Mouse (Mus musculus): ENCODE measurements around the gene Gmcl1. TPM values are rescaled to one million over a fixed set of nuclear protein-coding genes. Genes with fewer than 3 reads are reported as not detected.

Gmcl1 gene
- polyA plus RNA-seq (2014; fragmentation: Illumina TruSeq; extraction: RNeasy Lipid Tissue Mini Kit (QIAGEN cat#74804); ENCODE audit: low read depth, low replicate concordance): 48.9 TPM

GRCm38 (mm10) chr6:86733183-86733876 is at the start of gene Gmcl1:
Gene Gmcl1 (minus strand): TSS chr6:86733383.

DNA sequence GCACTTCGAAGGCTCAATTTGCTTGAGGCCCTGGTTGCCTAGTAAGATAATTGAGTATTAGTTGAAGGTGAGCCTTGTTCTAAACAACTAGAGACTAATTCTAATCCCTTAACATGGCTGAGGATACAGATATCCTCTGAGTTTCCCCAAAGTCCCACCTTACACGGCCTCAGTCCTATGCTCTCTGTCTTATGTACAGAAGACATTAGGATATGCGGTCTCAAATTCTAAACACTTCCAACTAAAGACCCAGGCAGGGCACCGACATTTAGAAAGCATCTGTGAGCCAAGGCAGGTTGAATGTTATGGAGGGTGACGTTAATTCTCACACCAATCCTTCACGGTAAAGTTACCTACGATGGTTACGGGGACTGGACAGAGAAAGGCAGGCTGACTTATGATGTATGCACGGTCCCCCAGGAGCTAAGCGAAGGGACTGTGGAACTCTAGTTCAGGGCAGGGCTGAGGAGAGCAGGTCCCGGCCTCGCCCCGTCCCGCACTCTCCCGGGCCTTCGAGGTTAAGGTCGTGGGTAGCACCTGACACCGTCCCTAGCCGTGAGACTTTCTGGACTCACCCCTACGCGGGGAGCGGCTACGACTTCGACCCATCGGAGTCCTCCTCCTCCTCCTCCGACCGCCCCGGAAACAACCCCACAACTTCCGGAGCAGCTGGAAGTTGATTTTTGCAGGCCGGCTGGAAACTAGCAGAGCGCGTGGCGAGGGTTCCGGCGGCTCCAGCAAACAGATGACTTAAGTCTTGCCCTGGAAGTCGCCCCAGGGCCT is 49.1 kb downstream of the Gmcl1 start, which contains the start of gene Snrnp27:
Gene Snrnp27 (minus strand): TSS at position 651 of the 783 bp plus-strand sequence.

DNA sequence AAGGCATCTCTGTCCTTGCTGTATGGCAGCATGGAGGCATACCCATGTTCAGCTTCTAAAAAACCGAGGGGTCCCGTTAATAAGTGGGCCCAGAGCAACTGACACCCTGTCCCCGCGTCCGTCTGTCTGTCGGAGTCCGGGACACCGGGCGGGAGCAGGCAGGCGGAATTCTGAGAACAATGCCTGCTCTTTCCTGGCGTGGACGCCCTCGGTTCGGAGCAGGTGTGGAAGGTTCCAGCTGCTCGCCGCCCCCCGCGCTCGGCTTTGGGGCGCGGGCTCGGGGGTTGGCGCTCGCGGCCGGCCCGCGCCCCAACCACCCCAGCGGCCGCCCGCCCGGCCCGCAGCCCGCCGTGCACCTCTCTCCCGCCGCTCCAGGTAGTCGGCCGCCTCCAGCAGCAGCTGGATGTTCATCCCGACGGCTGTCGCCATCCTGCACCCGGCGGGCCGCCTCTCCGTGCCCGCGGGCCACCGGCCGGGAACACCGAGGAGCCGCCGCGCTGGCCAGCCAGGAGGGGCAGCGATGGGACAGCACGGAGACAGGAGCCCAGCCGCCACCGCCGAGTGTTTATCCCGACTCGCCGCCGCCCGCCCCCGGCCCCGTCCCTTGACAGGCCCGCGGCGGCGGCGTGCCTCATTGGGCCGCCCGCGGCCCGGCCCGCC is 64.5 kb downstream of the Gmcl1 start, which contains the start of gene Mxd1:
Gene Mxd1 (minus strand): TSS at position 582 of the 660 bp plus-strand sequence.

Other genes with a start within 250 kb of the Gmcl1 start
- gene Pcbp1, start 207.1 kb downstream of the Gmcl1 start, polyA plus RNA-seq (2014; fragmentation: Illumina TruSeq; extraction: RNeasy Lipid Tissue Mini Kit (QIAGEN cat#74804); ENCODE audit: low read depth, low replicate concordance): 120 TPM
- gene Asprv1, start 105.2 kb downstream of the Gmcl1 start, polyA plus RNA-seq (2014; fragmentation: Illumina TruSeq; extraction: RNeasy Lipid Tissue Mini Kit (QIAGEN cat#74804); ENCODE audit: low read depth, low replicate concordance): not detected
- 6.5 TPM for gene Mxd1, start 64.2 kb downstream of the Gmcl1 start, polyA plus RNA-seq (2014; fragmentation: Illumina TruSeq; extraction: RNeasy Lipid Tissue Mini Kit (QIAGEN cat#74804); ENCODE audit: low read depth, low replicate concordance)
- 148 TPM for gene Snrnp27, start 48.9 kb downstream of the Gmcl1 start, polyA plus RNA-seq (2014; fragmentation: Illumina TruSeq; extraction: RNeasy Lipid Tissue Mini Kit (QIAGEN cat#74804); ENCODE audit: low read depth, low replicate concordance)
- 107 TPM for gene Anxa4, start 60.2 kb upstream of the Gmcl1 start, polyA plus RNA-seq (2014; fragmentation: Illumina TruSeq; extraction: RNeasy Lipid Tissue Mini Kit (QIAGEN cat#74804); ENCODE audit: low read depth, low replicate concordance)
- 25.4 TPM for gene Aak1, start 116.1 kb upstream of the Gmcl1 start, polyA plus RNA-seq (2014; fragmentation: Illumina TruSeq; extraction: RNeasy Lipid Tissue Mini Kit (QIAGEN cat#74804); ENCODE audit: low read depth, low replicate concordance)